In the genomic region with DNA sequence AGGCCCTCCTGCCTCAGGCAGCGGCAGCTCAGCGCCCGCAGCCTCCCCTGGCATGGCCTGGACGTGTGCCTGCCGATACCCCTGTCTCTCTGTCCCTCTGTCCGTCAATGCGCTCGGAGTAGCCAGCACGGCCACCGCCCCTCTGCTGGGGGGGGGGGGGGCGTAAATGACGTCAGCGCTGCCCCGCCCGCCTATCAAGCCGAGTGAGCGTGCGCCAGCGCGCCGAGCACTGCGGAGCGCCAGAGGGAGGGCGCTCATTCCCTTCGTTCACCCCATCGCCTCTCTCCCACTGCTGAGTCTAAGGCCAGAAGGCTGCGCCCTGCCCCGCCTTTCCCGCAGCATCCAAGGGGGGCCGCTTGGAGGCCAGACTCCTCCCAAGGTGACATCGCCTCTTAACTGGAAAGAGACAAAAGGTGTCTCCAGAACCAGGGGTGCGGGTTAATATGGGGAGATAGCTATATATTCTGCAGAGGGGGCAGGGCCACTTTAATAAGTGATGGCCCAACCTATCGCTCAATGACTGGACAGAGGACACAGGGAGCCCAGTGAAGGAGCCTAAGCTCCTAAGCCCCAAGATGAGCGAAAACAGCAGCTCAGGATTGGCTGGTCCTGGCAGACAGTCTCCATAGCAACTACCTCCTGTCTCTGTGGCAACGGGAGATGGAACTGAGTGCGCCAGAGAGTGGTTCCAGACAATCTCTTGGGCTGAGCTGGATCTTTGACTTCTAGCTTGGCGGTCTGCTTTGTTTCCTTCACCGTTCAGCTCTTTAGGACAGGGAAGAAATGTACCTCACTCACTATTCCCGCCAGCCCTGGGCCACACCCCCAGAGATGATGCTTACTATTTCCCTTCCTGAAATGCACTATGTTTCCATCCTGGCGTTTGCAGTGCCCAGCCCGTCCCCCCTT, we compare ENCODE assay signal across 8 mouse cellular contexts. TPM values are rescaled to one million over a fixed set of nuclear protein-coding genes. Genes with fewer than 3 reads are reported as not detected.
DNase-seq lines count a peak whose midpoint lies in the region; ATAC-seq lines count a peak whose summit lies in the region.

Gene Nacad, minus strand, starts transcription at position 563 of the 909 bp plus-strand sequence.

- ATAC-seq in CD4-positive, CD25-positive, alpha-beta regulatory T cell, adult 4 months: no peak
- ATAC-seq in intestine, embryonic 15.5 days: peak; percentile 79
- ATAC-seq in liver, embryonic 12.5 days: 0 out of 2 replicates have a peak, but pooled peaks have one; percentile 36

- no peaks in the 10 kb centered on the region for H3K9me3 ChIP-seq in forebrain, embryonic 10.5 days
- no peaks in the 10 kb centered on the region for H3K9me3 ChIP-seq in intestine, embryonic 15.5 days
- H3K9me3 ChIP-seq in liver, embryonic 12.5 days (replicated peaks): no peaks in the 10 kb centered on the region

- H3K9ac ChIP-seq in intestine, embryonic 15.5 days: peak within 1 kb of the TSS; percentile 36; the same call in 1 of the 2 replicates
- no peak within 1 kb of the TSS for H3K9ac ChIP-seq in liver, embryonic 12.5 days

- H3K4me2 ChIP-seq in intestine, embryonic 15.5 days (replicated peaks): peak within 1 kb of the TSS; percentile 80
- peak within 1 kb of the TSS; percentile 58 for H3K4me2 ChIP-seq in liver, embryonic 12.5 days

- H3K4me1 ChIP-seq in forebrain, embryonic 10.5 days: peaks cover 38% of the 10 kb centered on the region
- peaks cover 35% of the 10 kb centered on the region for H3K4me1 ChIP-seq in intestine, embryonic 15.5 days (replicated peaks)
- peaks cover 32% of the 10 kb centered on the region for H3K4me1 ChIP-seq in liver, embryonic 12.5 days

- H3K27ac ChIP-seq in forebrain, embryonic 10.5 days: peak within 1 kb of the TSS; percentile 65
- H3K27ac ChIP-seq in intestine, embryonic 15.5 days: 0 out of 2 replicates have a peak within 1 kb of the TSS, but pooled peaks have one; percentile 17
- no peak within 1 kb of the TSS for H3K27ac ChIP-seq in liver, embryonic 12.5 days

- peaks cover 53% of the 10 kb centered on the region for H3K27me3 ChIP-seq in forebrain, embryonic 10.5 days (ENCODE audit: poor library complexity, severe bottlenecking)
- H3K27me3 ChIP-seq in intestine, embryonic 15.5 days (replicated peaks): peaks cover 31% of the 10 kb centered on the region
- peaks cover 58% of the 10 kb centered on the region for H3K27me3 ChIP-seq in liver, embryonic 12.5 days (replicated peaks)

- DNase-seq in CD4-positive, CD25-positive, alpha-beta regulatory T cell, adult 2 months (ENCODE audit: low read depth, low spot score): peak; percentile 44
- peak; percentile 98 for DNase-seq in brain, adult 2 months (ENCODE audit: low read depth, low spot score)
- peak; percentile 64 for DNase-seq in forebrain, embryonic 10.5 days (ENCODE audit: extremely low spot score, low spot score)
- DNase-seq in retina, embryonic 14.5 days (ENCODE audit: low spot score): peak; percentile 81
- DNase-seq in thymus, postnatal 10 days (ENCODE audit: low spot score in 2 of 2): no peak

- peaks cover 6% of the 10 kb centered on the region for H3K36me3 ChIP-seq in forebrain, embryonic 10.5 days (replicated peaks)
- no peaks in the 10 kb centered on the region for H3K36me3 ChIP-seq in intestine, embryonic 15.5 days
- H3K36me3 ChIP-seq in liver, embryonic 12.5 days: peaks cover 2% of the 10 kb centered on the region

- WGBS in forebrain, embryonic 10.5 days: 6% methylated on average over 36 of the region's 41 CpGs
- WGBS in intestine, embryonic 15.5 days: 5% methylated on average over 39 of the region's 41 CpGs
- WGBS in liver, embryonic 12.5 days (ENCODE audit: insufficient replicate concordance): 9% methylated on average over 35 of the region's 41 CpGs

- H3K4me3 ChIP-seq in forebrain, embryonic 10.5 days: peak within 1 kb of the TSS; percentile 55
- peak within 1 kb of the TSS; percentile 37 for H3K4me3 ChIP-seq in intestine, embryonic 15.5 days (replicated peaks)
- peak within 1 kb of the TSS; percentile 18 for H3K4me3 ChIP-seq in liver, embryonic 12.5 days

RNA-seq across cellular contexts. Expression of gene Nacad, which starts in this region (rescaled TPM):
- under 1 TPM in 1 of 2 experiments, not detected in 1; 0.22 TPM for polyA plus RNA-seq in CD4-positive, CD25-positive, alpha-beta regulatory T cell, adult 4 months (2017; shearing (Covaris generic))
- polyA plus RNA-seq in forebrain, embryonic 10.5 days (2016; fragmentation: Nextera tagmentation; extraction: Ambion mirVana): 6.2 and 7.1 TPM in 2 replicates
- 6.2 and 6.3 TPM in 2 replicates for polyA plus RNA-seq in intestine, embryonic 15.5 days (2015; fragmentation: Nextera tagmentation; extraction: Ambion mirVana)
- polyA plus RNA-seq in liver, embryonic 12.5 days (2016; fragmentation: Nextera tagmentation; extraction: Ambion mirVana): 6.4 and 7.5 TPM in 2 replicates

Comparison
In these comparisons a context has a peak if more than half of its experiments do, and no peak if none do; other contexts are left out.
1. DNase-seq: peak in CD4-positive, CD25-positive, alpha-beta regulatory T cell, adult 2 months (single experiment), brain, adult 2 months (single experiment), forebrain, embryonic 10.5 days (single experiment) and retina, embryonic 14.5 days (single experiment); none in thymus, postnatal 10 days (0 of 2).
2. Peak in every context shown above with its lines, with median percentiles within 50 percentile points of each other: H3K4me3 ChIP-seq.